Mouse (Mus musculus) myocyte (in vitro differentiated cells): ENCODE measurements around the gene Pparg.

ENCODE experiments used
- E2F4 ChIP-seq: IDR thresholded peaks from one replicate; pipeline ENCODE4 v1.6.1; 2011; ENCODE audit warnings: mild to moderate bottlenecking, control low read depth, moderate library complexity; ENCODE audit not compliant: insufficient read depth
- MAX ChIP-seq: IDR thresholded peaks from one replicate; pipeline ENCODE4 v1.6.1; 2011; ENCODE audit warnings: low read depth, mild to moderate bottlenecking, control low read depth
- MYOD1 ChIP-seq, 3 experiments: IDR thresholded peaks; one replicate each; pipeline ENCODE4 v1.6.1; 2011; ENCODE audit warnings: control low read depth in 2 of 3, low read depth in 2 of 3, mild to moderate bottlenecking in 2 of 3, moderate library complexity in 1 of 3; ENCODE audit not compliant: insufficient read length in 2 of 3, control insufficient read depth in 1 of 3
- MYOG ChIP-seq, 3 experiments: IDR thresholded peaks; one replicate each; pipeline ENCODE4 v1.6.1; 2011; ENCODE audit warnings: control low read depth in 2 of 3, low read depth in 2 of 3, mild to moderate bottlenecking in 2 of 3; ENCODE audit not compliant: insufficient read length in 2 of 3, control insufficient read depth in 1 of 3, insufficient read depth in 1 of 3
- POLR2A ChIP-seq: IDR thresholded peaks from one replicate; pipeline ENCODE4 v1.6.1; 2011; ENCODE audit warnings: low read depth, mild to moderate bottlenecking, control low read depth, moderate library complexity; ENCODE audit not compliant: insufficient read length
- POLR2AphosphoS2 ChIP-seq: IDR thresholded peaks from one replicate; pipeline ENCODE4 v1.6.1; 2011; ENCODE audit warnings: low read depth, control low read depth; ENCODE audit not compliant: insufficient read length
- TCF12 ChIP-seq: IDR thresholded peaks from one replicate; pipeline ENCODE4 v1.6.1; 2011; ENCODE audit warnings: mild to moderate bottlenecking, control low read depth; ENCODE audit not compliant: poor library complexity, insufficient read depth, severe bottlenecking
- TCF3 ChIP-seq: IDR thresholded peaks from one replicate; pipeline ENCODE4 v1.6.1; 2011; ENCODE audit warnings: low read depth, control low read depth; ENCODE audit not compliant: insufficient read length
- USF1 ChIP-seq: IDR thresholded peaks from one replicate; pipeline ENCODE4 v1.6.1; 2011; ENCODE audit warnings: low read depth, mild to moderate bottlenecking, control low read depth, moderate library complexity

DNA sequence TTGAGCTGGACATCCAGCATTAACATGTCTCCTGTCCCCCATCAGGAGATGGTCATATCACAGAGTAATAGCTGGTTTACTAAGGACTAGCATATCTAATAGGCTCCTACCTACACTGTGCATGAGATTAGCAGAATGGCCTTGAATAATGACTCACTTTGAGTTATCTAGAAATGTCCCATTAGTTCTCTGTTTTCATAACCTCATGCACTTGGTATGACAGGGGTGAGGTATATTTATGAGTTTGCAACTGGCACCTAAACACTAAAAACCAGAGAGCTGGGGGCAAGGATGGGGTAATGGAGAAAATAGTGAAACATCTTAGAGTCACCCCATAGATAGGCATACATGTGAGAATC lies 119.2 kb downstream of the Pparg start:
- TF ChIP-seq POLR2A: no peak
- TF ChIP-seq TCF3: no peak
- no peak for TF ChIP-seq E2F4
- no peak for TF ChIP-seq MAX
- TF ChIP-seq USF1: no peak
- no peak for TF ChIP-seq MYOD1 (IDR thresholded peaks at IDR 0.05; ENCODE audit: control insufficient read depth in 1 of 3, insufficient read length in 2 of 3, low read depth in 2 of 3)
- TF ChIP-seq TCF12: no peak
- no peak for TF ChIP-seq MYOG (IDR thresholded peaks at IDR 0.05; ENCODE audit: control insufficient read depth in 1 of 3, insufficient read depth in 1 of 3, insufficient read length in 2 of 3, low read depth in 2 of 3)
- TF ChIP-seq POLR2AphosphoS2: no peak
